Mouse (Mus musculus): ENCODE measurements around the gene Trappc10. TPM values are rescaled to one million over a fixed set of nuclear protein-coding genes. Genes with fewer than 3 reads are reported as not detected.

The Trappc10 gene
- polyA plus RNA-seq, 1 experiment from 2014 or later: 15.6 TPM

DNA sequence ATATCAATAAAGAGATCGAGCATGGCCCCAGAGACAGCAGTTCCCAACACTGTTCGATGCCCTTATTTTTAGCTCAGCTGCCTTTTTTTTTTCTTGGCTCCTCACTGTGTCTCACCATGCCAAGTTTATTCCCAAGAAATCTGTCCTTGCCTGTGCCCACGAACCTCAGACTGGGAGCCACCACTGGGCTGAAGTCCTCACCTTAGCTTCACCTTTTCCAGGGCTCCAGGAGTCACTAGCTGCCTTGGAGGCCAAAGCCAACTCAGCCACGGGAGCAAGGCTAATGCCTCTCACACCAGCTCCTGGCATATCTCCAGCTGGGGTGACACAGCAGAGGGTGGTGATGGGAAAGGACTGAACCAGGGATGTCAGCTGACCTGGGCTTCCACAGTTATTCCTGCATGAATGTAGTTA lies 11.2 kb upstream of the Trappc10 start:
- H3K9me3 ChIP-seq: no peaks in the 10 kb centered on the region
- ATAC-seq (ENCODE audit: insufficient number of reproducible peaks, low FRiP score, low TSS enrichment, low read depth): no peak
- WGBS: 69% methylated on average over 4 of the region's 4 CpGs
- H3K36me3 ChIP-seq: no peaks in the 10 kb centered on the region
- H3K27me3 ChIP-seq: no peaks in the 10 kb centered on the region
- H3K4me1 ChIP-seq: no peaks in the 10 kb centered on the region
- no peak overlapping the region for H3K9ac ChIP-seq
- H3K27ac ChIP-seq: no peak overlapping the region
- no peak overlapping the region for H3K4me3 ChIP-seq
- H3K4me2 ChIP-seq: no peak overlapping the region

DNA sequence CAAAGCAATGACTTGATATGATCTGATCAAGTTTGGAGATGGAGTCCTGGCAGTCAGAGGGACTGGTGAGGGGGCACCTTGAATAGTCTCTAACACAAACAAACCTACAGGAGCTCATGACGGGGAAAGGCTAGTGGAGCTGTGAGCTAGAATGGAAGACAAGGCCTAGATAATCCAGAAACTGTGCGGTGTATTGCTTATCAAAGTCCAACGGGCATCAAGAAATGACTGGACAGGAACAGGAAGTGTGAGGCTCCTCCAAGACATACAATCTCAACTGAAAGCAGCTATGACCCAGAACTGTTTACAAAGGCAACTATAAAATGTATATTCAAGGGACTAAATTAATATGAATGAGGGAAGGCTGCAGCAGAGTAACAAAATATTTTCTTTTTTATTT lies 2.8 kb upstream of the Trappc10 start:
- H3K4me1 ChIP-seq: peaks cover 19% of the 10 kb centered on the region
- ATAC-seq (ENCODE audit: insufficient number of reproducible peaks, low FRiP score, low TSS enrichment, low read depth): no peak
- no peaks in the 10 kb centered on the region for H3K27me3 ChIP-seq
- no peaks in the 10 kb centered on the region for H3K9me3 ChIP-seq
- H3K4me3 ChIP-seq: no peak overlapping the region
- no peak overlapping the region for H3K9ac ChIP-seq
- no peak overlapping the region for H3K27ac ChIP-seq
- no peaks in the 10 kb centered on the region for H3K36me3 ChIP-seq
- no peak overlapping the region for H3K4me2 ChIP-seq
- 86% methylated on average over 3 of the region's 3 CpGs for WGBS

DNA sequence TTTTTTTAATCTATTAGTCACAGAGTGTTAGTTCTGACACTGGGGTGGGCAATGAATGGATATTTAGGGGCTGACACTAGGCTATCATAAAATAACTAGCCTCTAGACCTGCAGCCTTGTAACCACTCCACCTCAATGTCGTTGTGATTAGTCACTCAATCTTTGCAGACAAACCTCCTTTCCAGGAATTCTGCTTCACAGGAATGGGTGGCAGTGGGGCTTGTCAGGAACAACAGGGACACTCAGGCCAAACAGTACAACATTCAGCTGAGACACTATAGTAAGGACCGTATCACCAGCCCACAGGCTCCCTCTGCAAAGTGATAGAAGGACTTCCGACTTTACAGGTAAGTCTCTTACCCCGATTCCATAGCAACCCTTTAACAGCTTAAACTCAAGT lies 2.3 kb upstream of the Trappc10 start:
- WGBS: 83% methylated on average over 4 of the region's 4 CpGs
- H3K27me3 ChIP-seq: no peaks in the 10 kb centered on the region
- H3K27ac ChIP-seq: no peak overlapping the region
- no peaks in the 10 kb centered on the region for H3K9me3 ChIP-seq
- no peak overlapping the region for H3K4me2 ChIP-seq
- H3K36me3 ChIP-seq: no peaks in the 10 kb centered on the region
- no peak overlapping the region for H3K4me3 ChIP-seq
- H3K9ac ChIP-seq: no peak overlapping the region
- H3K4me1 ChIP-seq: peaks cover 19% of the 10 kb centered on the region
- ATAC-seq (ENCODE audit: insufficient number of reproducible peaks, low FRiP score, low TSS enrichment, low read depth): no peak

DNA sequence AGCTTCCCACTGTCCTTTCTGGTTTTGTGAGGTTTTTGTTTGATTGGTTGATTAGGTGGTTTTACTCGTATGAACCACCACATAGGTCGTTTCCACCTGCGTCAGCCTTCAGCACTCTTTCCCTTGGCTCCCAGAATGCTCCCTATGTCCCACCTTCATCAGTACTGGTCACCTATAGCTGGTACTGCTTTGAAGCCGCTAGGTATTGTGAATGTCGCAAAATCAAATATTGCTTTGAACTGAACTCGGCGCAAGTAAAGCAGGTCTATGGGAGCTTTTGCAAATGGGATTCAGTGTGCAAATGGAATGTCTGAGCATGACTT lies 745 bp upstream of the Trappc10 start:
- WGBS: 17% methylated on average over 7 of the region's 7 CpGs
- ATAC-seq (ENCODE audit: insufficient number of reproducible peaks, low FRiP score, low TSS enrichment, low read depth): no peak
- H3K4me1 ChIP-seq: peaks cover 19% of the 10 kb centered on the region
- H3K4me2 ChIP-seq: peak overlapping the region; percentile 93
- H3K9ac ChIP-seq: peak overlapping the region; percentile 76
- H3K36me3 ChIP-seq: no peaks in the 10 kb centered on the region
- H3K9me3 ChIP-seq: no peaks in the 10 kb centered on the region
- H3K27me3 ChIP-seq: no peaks in the 10 kb centered on the region
- H3K27ac ChIP-seq: no peak overlapping the region
- peak overlapping the region; percentile 80 for H3K4me3 ChIP-seq

DNA sequence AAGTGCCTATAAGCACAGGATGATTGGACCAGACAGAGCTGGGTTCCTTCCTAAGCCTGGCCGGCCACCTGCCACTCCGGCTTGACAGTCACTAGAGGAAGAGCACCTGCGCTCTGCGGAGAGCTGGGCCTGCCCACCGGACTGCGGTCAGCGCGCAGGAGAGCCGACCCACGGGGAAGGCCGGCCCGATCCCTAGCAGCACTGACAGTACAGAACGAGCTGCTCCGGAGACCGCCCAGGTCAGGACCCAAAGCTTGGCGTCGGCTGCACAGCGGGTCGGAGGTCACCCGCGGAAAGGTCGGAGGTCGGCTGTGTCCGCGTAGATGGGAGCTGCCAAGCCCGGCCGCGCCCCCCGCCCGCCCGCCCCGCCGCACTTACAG lies 393 bp downstream of the Trappc10 start:
- H3K27ac ChIP-seq: peak overlapping the region; percentile 73
- H3K9ac ChIP-seq: peak overlapping the region; percentile 76
- H3K36me3 ChIP-seq: no peaks in the 10 kb centered on the region
- peak; percentile 54 for ATAC-seq (ENCODE audit: insufficient number of reproducible peaks, low FRiP score, low TSS enrichment, low read depth)
- H3K9me3 ChIP-seq: no peaks in the 10 kb centered on the region
- H3K4me3 ChIP-seq: peak overlapping the region; percentile 80
- no peaks in the 10 kb centered on the region for H3K27me3 ChIP-seq
- H3K4me1 ChIP-seq: peaks cover 19% of the 10 kb centered on the region
- WGBS: under 1% methylated on average over 33 of the region's 33 CpGs
- H3K4me2 ChIP-seq: peak overlapping the region; percentile 93

DNA sequence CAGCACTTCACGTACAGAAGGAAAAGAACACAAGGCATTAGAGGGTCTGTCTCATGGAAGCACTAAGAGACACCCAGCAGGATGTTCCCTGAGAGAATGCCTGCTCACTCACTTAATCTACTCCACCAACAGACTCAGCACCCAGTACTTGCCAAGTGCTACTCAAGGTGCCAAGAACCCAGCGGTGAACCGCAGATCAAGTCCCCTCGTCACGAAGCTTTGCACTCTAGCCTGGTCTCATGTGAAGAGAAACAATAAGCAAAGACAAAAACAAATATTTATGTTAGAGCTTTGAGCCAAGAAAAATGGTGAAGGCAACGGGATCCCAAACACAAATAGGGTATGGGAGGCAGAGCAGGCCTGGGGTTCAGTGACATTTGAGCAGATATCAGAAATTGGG lies 5.5 kb downstream of the Trappc10 start:
- Histone ChIP-seq H3K4me3 (no peak overlapping the region), H3K27me3 (no peaks in the 10 kb centered on the region), H3K9me3 (no peaks in the 10 kb centered on the region), H3K4me2 (no peak overlapping the region), H3K9ac (no peak overlapping the region), H3K4me1 (peaks cover 18% of the 10 kb centered on the region; the same call in 1 of the 2 replicates), H3K27ac (no peak overlapping the region), H3K36me3 (0 out of 2 replicates have a peak, but pooled peaks cover 9% of the 10 kb centered on the region)
- no peak for ATAC-seq (ENCODE audit: insufficient number of reproducible peaks, low FRiP score, low TSS enrichment, low read depth)
- 89% methylated on average over 6 of the region's 6 CpGs for WGBS

DNA sequence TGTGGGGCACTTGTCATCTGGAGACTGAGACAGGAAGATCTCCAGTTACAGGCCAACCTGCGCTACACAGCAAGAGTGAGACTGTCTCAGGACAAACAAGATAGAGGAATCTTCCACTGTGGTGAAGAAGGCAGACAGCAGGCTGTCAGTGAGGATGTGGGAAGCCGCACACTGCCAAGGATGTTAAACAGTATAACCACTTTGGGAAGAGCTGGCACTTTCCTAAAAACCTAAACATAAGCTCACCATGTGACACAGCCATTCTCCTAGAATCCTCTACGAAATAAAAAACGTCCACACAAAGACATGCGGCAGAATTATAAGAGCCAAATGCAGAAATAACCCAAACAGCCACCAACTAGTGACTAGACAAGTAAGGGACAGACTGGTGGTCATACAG lies 6.1 kb downstream of the Trappc10 start:
- Histone ChIP-seq H3K4me1 (peaks cover 12% of the 10 kb centered on the region; the same call in 1 of the 2 replicates), H3K9ac (no peak overlapping the region)
- WGBS: 90% methylated on average over 5 of the region's 5 CpGs

DNA sequence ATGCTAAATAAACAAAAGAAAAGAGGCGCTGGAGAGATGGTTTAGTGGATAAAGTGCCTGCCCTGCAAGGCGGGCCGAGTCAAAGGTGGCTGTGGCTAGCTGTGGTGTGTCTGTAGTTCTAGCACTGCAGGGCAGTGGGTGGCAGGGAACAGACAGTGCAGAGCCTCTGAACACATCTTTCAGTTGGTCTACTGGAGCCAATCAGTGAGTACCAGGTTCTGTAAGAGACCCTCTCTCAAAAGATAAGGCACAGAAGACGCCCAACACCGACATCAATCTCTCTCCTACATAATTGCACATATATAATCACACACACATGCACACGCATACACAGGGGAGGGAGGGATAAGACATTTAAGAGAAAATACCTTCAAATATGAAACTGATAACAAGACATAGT lies 6.6 kb downstream of the Trappc10 start:
- WGBS: 86% methylated on average over 6 of the region's 6 CpGs
- no peak overlapping the region for H3K4me3 ChIP-seq

More for the DNA sequence above, 6.1 kb downstream of the Trappc10 start:
- Histone ChIP-seq H3K4me3 (no peak overlapping the region), H3K36me3 (0 out of 2 replicates have a peak, but pooled peaks cover 9% of the 10 kb centered on the region), H3K9me3 (no peaks in the 10 kb centered on the region), H3K27me3 (no peaks in the 10 kb centered on the region), H3K4me2 (no peak overlapping the region), H3K27ac (no peak overlapping the region)
- ATAC-seq (ENCODE audit: insufficient number of reproducible peaks, low FRiP score, low TSS enrichment, low read depth): no peak

DNA sequence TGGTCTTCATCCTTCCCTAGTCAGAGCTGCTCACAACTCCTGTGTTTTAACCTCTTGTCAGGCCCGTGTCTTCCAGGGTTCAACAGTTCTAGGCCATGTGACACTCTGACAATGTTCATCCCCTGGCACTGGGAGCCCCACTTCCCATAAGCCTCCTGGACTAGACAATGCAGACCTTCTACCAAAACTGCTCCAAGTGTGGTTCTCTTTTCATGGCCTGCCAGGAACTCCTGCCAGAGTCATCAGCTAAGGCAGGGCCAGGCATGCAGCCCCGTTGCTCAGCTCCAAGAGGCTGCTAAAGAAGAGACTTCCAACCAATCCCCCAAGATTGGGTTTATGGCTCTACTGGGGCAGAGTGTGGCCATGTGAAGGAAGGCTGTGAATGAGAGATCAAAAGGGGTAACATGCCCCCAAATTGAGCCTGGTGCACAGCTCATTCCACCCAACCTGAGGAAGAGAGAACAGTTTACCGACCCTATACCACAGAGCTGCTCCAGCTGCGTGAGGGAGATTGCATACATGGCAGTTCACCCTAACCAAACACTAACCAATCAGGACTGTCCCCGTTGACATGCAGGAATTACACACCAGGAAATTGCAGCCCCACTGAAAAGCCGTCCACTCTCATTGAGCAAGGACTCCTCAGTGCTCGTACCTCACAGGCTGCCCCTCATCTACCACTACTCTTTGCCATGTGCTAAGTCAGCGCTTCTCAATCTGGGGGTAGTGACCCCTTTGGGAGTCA lies 7.4 kb downstream of the Trappc10 start:
- Histone ChIP-seq H3K9ac (no peak overlapping the region), H3K27ac (no peak overlapping the region), H3K4me2 (no peak overlapping the region), H3K4me3 (no peak overlapping the region), H3K27me3 (no peaks in the 10 kb centered on the region), H3K36me3 (0 out of 2 replicates have a peak, but pooled peaks cover 9% of the 10 kb centered on the region), H3K4me1 (peaks cover 6% of the 10 kb centered on the region; the same call in 1 of the 2 replicates), H3K9me3 (no peaks in the 10 kb centered on the region)
- no peak for ATAC-seq (ENCODE audit: insufficient number of reproducible peaks, low FRiP score, low TSS enrichment, low read depth)
- WGBS: 63% methylated on average over 8 of the region's 8 CpGs

More for the DNA sequence above, 6.6 kb downstream of the Trappc10 start:
- peaks cover 7% of the 10 kb centered on the region; the same call in 1 of the 2 replicates for H3K4me1 ChIP-seq
- H3K9ac ChIP-seq: no peak overlapping the region
- H3K4me2 ChIP-seq: no peak overlapping the region
- no peak overlapping the region for H3K27ac ChIP-seq
- H3K36me3 ChIP-seq: 0 out of 2 replicates have a peak, but pooled peaks cover 9% of the 10 kb centered on the region
- no peak for ATAC-seq (ENCODE audit: insufficient number of reproducible peaks, low FRiP score, low TSS enrichment, low read depth)
- no peaks in the 10 kb centered on the region for H3K27me3 ChIP-seq
- H3K9me3 ChIP-seq: no peaks in the 10 kb centered on the region

DNA sequence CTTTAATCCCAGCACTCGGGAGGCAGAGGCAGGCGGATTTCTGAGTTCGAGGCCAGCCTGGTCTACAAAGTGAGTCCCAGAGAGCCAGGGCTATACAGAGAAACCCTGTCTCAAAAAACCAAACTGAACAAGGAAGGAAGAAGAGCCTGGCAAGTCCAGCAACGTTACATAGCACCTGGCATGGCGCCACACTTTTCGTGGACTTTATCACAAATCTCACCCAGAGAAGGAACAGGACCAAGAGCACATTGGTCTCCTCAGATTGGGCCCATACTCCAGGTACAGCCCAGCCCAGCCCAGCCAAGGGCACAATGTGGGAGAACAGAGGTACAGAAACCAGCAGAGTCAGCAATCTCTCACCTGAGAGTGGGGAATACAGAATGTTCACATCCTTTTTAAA lies 10.7 kb downstream of the Trappc10 start:
- WGBS: 89% methylated on average over 6 of the region's 6 CpGs
- H3K27ac ChIP-seq: no peak overlapping the region
- H3K9me3 ChIP-seq: no peaks in the 10 kb centered on the region
- no peaks in the 10 kb centered on the region for H3K27me3 ChIP-seq
- H3K4me3 ChIP-seq: no peak overlapping the region
- H3K9ac ChIP-seq: no peak overlapping the region
- H3K36me3 ChIP-seq: peaks cover 19% of the 10 kb centered on the region; the same call in 1 of the 2 replicates
- no peak for ATAC-seq (ENCODE audit: insufficient number of reproducible peaks, low FRiP score, low TSS enrichment, low read depth)
- H3K4me1 ChIP-seq: peaks cover 6% of the 10 kb centered on the region; the same call in 1 of the 2 replicates
- no peak overlapping the region for H3K4me2 ChIP-seq

DNA sequence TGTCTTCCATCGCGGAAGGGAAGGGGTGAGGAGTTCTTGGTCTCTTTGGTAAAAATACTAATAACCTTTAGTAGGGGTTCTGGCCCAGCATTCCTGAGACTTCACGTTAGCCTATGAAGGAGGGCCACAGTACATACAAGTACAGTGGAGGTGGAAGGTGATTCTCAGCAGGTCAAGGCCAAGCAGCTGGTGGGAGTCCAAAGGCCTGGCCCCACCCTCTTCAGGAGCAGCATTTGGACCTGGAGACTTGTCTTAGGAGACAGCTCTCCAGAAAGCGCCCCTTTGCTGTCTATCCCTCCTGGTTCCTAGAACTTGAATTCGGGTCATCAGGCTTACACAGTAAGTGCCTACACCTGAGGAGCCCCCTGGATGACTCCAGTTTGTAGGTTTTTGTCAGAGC lies 11.3 kb downstream of the Trappc10 start:
- peaks cover 6% of the 10 kb centered on the region; the same call in 1 of the 2 replicates for H3K4me1 ChIP-seq
- H3K9me3 ChIP-seq: no peaks in the 10 kb centered on the region
- H3K27me3 ChIP-seq: no peaks in the 10 kb centered on the region
- no peak overlapping the region for H3K9ac ChIP-seq
- no peak for ATAC-seq (ENCODE audit: insufficient number of reproducible peaks, low FRiP score, low TSS enrichment, low read depth)
- H3K4me3 ChIP-seq: no peak overlapping the region
- H3K4me2 ChIP-seq: no peak overlapping the region
- peaks cover 18% of the 10 kb centered on the region; the same call in 1 of the 2 replicates for H3K36me3 ChIP-seq
- H3K27ac ChIP-seq: no peak overlapping the region
- WGBS: 89% methylated on average over 5 of the region's 5 CpGs

DNA sequence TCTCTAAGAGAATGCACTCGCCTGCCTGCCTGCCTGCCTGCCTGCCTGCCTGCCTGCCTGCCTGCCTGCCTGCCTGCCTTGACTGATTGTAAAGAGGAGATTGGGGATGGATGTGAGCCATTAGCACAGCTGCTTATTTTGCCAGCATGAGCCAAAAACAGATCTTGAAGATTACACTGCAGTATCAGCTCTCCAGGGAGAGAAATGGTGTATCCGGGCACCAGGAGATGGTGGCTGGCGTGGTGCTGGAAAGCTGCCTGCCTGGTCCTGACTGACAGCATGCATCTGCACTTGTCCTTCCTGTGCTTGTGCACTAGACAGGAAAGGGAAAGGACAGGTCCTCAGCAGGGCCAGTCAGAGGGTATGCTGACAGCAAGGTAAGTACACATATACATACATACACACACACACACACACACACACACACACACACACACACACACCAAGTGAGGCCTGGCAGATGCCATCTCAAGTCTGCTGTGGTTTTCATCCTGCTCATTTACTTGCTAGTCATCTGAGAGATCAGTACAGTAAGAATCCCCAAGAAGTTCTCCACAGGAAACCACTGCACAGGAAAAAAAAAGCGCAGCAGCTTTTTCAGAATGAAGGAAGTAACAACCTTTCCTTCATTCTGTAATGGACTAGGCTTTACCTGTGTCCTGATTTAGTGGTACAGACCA lies 12.0 kb downstream of the Trappc10 start:
- no peak overlapping the region for H3K4me2 ChIP-seq
- H3K36me3 ChIP-seq: peaks cover 22% of the 10 kb centered on the region; the same call in 1 of the 2 replicates
- H3K9me3 ChIP-seq: no peaks in the 10 kb centered on the region
- no peak for ATAC-seq (ENCODE audit: insufficient number of reproducible peaks, low FRiP score, low TSS enrichment, low read depth)
- H3K27me3 ChIP-seq: no peaks in the 10 kb centered on the region
- no peak overlapping the region for H3K9ac ChIP-seq
- H3K4me1 ChIP-seq: peaks cover 6% of the 10 kb centered on the region; the same call in 1 of the 2 replicates
- H3K4me3 ChIP-seq: no peak overlapping the region
- H3K27ac ChIP-seq: no peak overlapping the region
- WGBS: 85% methylated on average over 4 of the region's 4 CpGs
